Mouse (Mus musculus): ENCODE data around the gene Tbx20. TPM values are rescaled to one million over a fixed set of nuclear protein-coding genes. Genes with fewer than 3 reads are reported as not detected.

Tbx20 gene
- polyA plus RNA-seq, 1 experiment from 2014 or later: 0.32 TPM

- H3K36me3 ChIP-seq (ENCODE audit: insufficient read depth): no peaks in the 10 kb centered on the region
- H3K4me3 ChIP-seq (ENCODE audit: low read depth, low read length): peak overlapping the region; percentile 33
- DNase-seq: peak; percentile 26
- no peak for TF ChIP-seq CTCF (IDR thresholded peaks at IDR 0.05; ENCODE audit: low read depth)
- no peaks in the 10 kb centered on the region for H3K4me1 ChIP-seq (ENCODE audit: insufficient read depth)
- H3K27ac ChIP-seq (ENCODE audit: low read depth): no peak overlapping the region; the same call in 1 of the 2 replicates
- peak overlapping the region; percentile 58 for H3K4me2 ChIP-seq
- peaks cover 74% of the 10 kb centered on the region for H3K27me3 ChIP-seq (ENCODE audit: insufficient read depth, low read length)
- no peak for ATAC-seq (ENCODE audit: insufficient read depth)
- H3K9me3 ChIP-seq (ENCODE audit: low read depth, low read length): no peaks in the 10 kb centered on the region
- H3K9ac ChIP-seq: peak overlapping the region; percentile 34
- 1% methylated on average over 41 of the region's 41 CpGs for WGBS
Observed at GRCm38 (mm10) chr9:24770149-24770940, 3.8 kb downstream of the Tbx20 start.

- H3K4me2 ChIP-seq: peak overlapping the region; percentile 58
- ATAC-seq (ENCODE audit: insufficient read depth): no peak
Observed at GRCm38 (mm10) chr9:24769611-24770010, 4.5 kb downstream of the Tbx20 start.

GRCm38 (mm10) chr9:24767056-24767455, 7.0 kb downstream of the Tbx20 start:
- peaks cover 42% of the 10 kb centered on the region for H3K27me3 ChIP-seq (ENCODE audit: insufficient read depth, low read length)
- no peak overlapping the region for H3K4me3 ChIP-seq (ENCODE audit: low read depth, low read length)
- DNase-seq: no peak

More at GRCm38 (mm10) chr9:24769611-24770010, 4.5 kb downstream of the Tbx20 start:
- no peak for TF ChIP-seq CTCF (IDR thresholded peaks at IDR 0.05; ENCODE audit: low read depth)
- Histone ChIP-seq H3K27ac (ENCODE audit: low read depth) (no peak overlapping the region), H3K9me3 (ENCODE audit: low read depth, low read length) (no peaks in the 10 kb centered on the region), H3K36me3 (ENCODE audit: insufficient read depth) (no peaks in the 10 kb centered on the region), H3K9ac (peak overlapping the region; percentile 34; the same call in 1 of the 2 replicates), H3K4me1 (ENCODE audit: insufficient read depth) (no peaks in the 10 kb centered on the region), H3K27me3 (ENCODE audit: insufficient read depth, low read length) (peaks cover 66% of the 10 kb centered on the region), H3K4me3 (ENCODE audit: low read depth, low read length) (0 out of 2 replicates have a peak overlapping the region, but pooled peaks have one; percentile 33)
- WGBS: 27% methylated on average over 9 of the region's 9 CpGs
- DNase-seq: no peak

GRCm38 (mm10) chr9:24765572-24765971, 8.5 kb downstream of the Tbx20 start:
- H3K4me3 ChIP-seq (ENCODE audit: low read depth, low read length): no peak overlapping the region
- H3K4me1 ChIP-seq (ENCODE audit: insufficient read depth): no peaks in the 10 kb centered on the region
- H3K36me3 ChIP-seq (ENCODE audit: insufficient read depth): no peaks in the 10 kb centered on the region
- ATAC-seq (ENCODE audit: insufficient read depth) (no peak), DNase-seq (no peak)
- no peak overlapping the region for H3K9ac ChIP-seq
- no peak overlapping the region for H3K4me2 ChIP-seq
- 68% methylated on average over 4 of the region's 4 CpGs for WGBS
- no peak for TF ChIP-seq CTCF (IDR thresholded peaks at IDR 0.05; ENCODE audit: low read depth)
- H3K27me3 ChIP-seq (ENCODE audit: insufficient read depth, low read length): peaks cover 27% of the 10 kb centered on the region
- no peak overlapping the region for H3K27ac ChIP-seq (ENCODE audit: low read depth)
- no peaks in the 10 kb centered on the region for H3K9me3 ChIP-seq (ENCODE audit: low read depth, low read length)

More at GRCm38 (mm10) chr9:24767056-24767455, 7.0 kb downstream of the Tbx20 start:
- no peak overlapping the region for H3K9ac ChIP-seq
- no peaks in the 10 kb centered on the region for H3K4me1 ChIP-seq (ENCODE audit: insufficient read depth)
- ATAC-seq (ENCODE audit: insufficient read depth): no peak
- H3K36me3 ChIP-seq (ENCODE audit: insufficient read depth): no peaks in the 10 kb centered on the region
- no peak overlapping the region for H3K4me2 ChIP-seq
- TF ChIP-seq CTCF (IDR thresholded peaks at IDR 0.05; ENCODE audit: low read depth): no peak
- no peak overlapping the region for H3K27ac ChIP-seq (ENCODE audit: low read depth)
- WGBS: 56% methylated on average over 3 of the region's 3 CpGs
- no peaks in the 10 kb centered on the region for H3K9me3 ChIP-seq (ENCODE audit: low read depth, low read length)

- TF ChIP-seq CTCF (IDR thresholded peaks at IDR 0.05; ENCODE audit: low read depth): peak; percentile 73
- ATAC-seq (ENCODE audit: insufficient read depth) (no peak), DNase-seq (peak; percentile 34)
- Histone ChIP-seq H3K27me3 (ENCODE audit: insufficient read depth, low read length) (no peaks in the 10 kb centered on the region), H3K4me2 (no peak overlapping the region), H3K4me3 (ENCODE audit: low read depth, low read length) (no peak overlapping the region), H3K4me1 (ENCODE audit: insufficient read depth) (no peaks in the 10 kb centered on the region), H3K27ac (ENCODE audit: low read depth) (no peak overlapping the region), H3K9ac (no peak overlapping the region), H3K36me3 (ENCODE audit: insufficient read depth) (no peaks in the 10 kb centered on the region), H3K9me3 (ENCODE audit: low read depth, low read length) (no peaks in the 10 kb centered on the region)
- WGBS: 38% methylated on average over 4 of the region's 4 CpGs
Observed at GRCm38 (mm10) chr9:24760461-24760860, 13.6 kb downstream of the Tbx20 start.

- Histone ChIP-seq H3K9ac (no peak overlapping the region), H3K9me3 (ENCODE audit: low read depth, low read length) (no peaks in the 10 kb centered on the region), H3K27ac (ENCODE audit: low read depth) (no peak overlapping the region), H3K4me3 (ENCODE audit: low read depth, low read length) (no peak overlapping the region), H3K4me1 (ENCODE audit: insufficient read depth) (no peaks in the 10 kb centered on the region), H3K4me2 (no peak overlapping the region), H3K36me3 (ENCODE audit: insufficient read depth) (no peaks in the 10 kb centered on the region), H3K27me3 (ENCODE audit: insufficient read depth, low read length) (no peaks in the 10 kb centered on the region)
- no peak for DNase-seq
- ATAC-seq (ENCODE audit: insufficient read depth): no peak
- WGBS: 87% methylated on average over 5 of the region's 5 CpGs
- TF ChIP-seq CTCF (IDR thresholded peaks at IDR 0.05; ENCODE audit: low read depth): no peak
Observed at GRCm38 (mm10) chr9:24744958-24745357, 29.1 kb downstream of the Tbx20 start.

- Histone ChIP-seq H3K27me3 (ENCODE audit: insufficient read depth, low read length) (no peaks in the 10 kb centered on the region; the same call in 1 of the 2 replicates), H3K4me1 (ENCODE audit: insufficient read depth) (no peaks in the 10 kb centered on the region), H3K27ac (ENCODE audit: low read depth) (no peak overlapping the region), H3K36me3 (ENCODE audit: insufficient read depth) (no peaks in the 10 kb centered on the region), H3K9ac (no peak overlapping the region), H3K4me2 (no peak overlapping the region), H3K9me3 (ENCODE audit: low read depth, low read length) (no peaks in the 10 kb centered on the region), H3K4me3 (ENCODE audit: low read depth, low read length) (no peak overlapping the region)
- TF ChIP-seq CTCF (IDR thresholded peaks at IDR 0.05; ENCODE audit: low read depth): peak; percentile 45
- DNase-seq (peak; percentile 68), ATAC-seq (ENCODE audit: insufficient read depth) (no peak)
Observed at GRCm38 (mm10) chr9:24701246-24701645, 72.9 kb downstream of the Tbx20 start.
